Mouse (Mus musculus): ENCODE measurements around the gene Snrnp35.
"Not testable (repeated sequence)": the region's sequence is repeated elsewhere in the genome, so short reads cannot be mapped to it uniquely, and the experiment has no call there.

Snrnp35 gene

GRCm38 (mm10) chr5:124482966-124483654 is at the start of gene Snrnp35:
Gene Snrnp35, plus strand, starts transcription at chr5:124483134.
- DNase-seq (ENCODE audit: low spot score): peak; percentile 91

- no peak for DNase-seq (ENCODE audit: low spot score)
These were observed 44.7 kb upstream of the Snrnp35 start for GRCm38 (mm10) chr5:124438229-124438628.

GRCm38 (mm10) chr5:124438746-124439145 is 44.2 kb upstream of the Snrnp35 start:
- DNase-seq (ENCODE audit: low spot score): no peak

- DNase-seq (ENCODE audit: low spot score): peak; percentile 95
These were observed 43.4 kb upstream of the Snrnp35 start, which contains the start of gene Kmt5a for GRCm38 (mm10) chr5:124439447-124440093. Gene Kmt5a, plus strand, starts transcription at chr5:124439930.

GRCm38 (mm10) chr5:124440094-124440701 is 42.7 kb upstream of the Snrnp35 start:
- DNase-seq (ENCODE audit: low spot score): peak; percentile 61

- no peak for DNase-seq (ENCODE audit: low spot score)
These were observed 40.3 kb upstream of the Snrnp35 start for GRCm38 (mm10) chr5:124442628-124443027.

GRCm38 (mm10) chr5:124444208-124444607 is 38.7 kb upstream of the Snrnp35 start:
- no peak for DNase-seq (ENCODE audit: low spot score)

- DNase-seq (ENCODE audit: low spot score): peak; percentile 74
These were observed 38.0 kb upstream of the Snrnp35 start for GRCm38 (mm10) chr5:124444661-124445561.

GRCm38 (mm10) chr5:124445621-124446293 is 37.2 kb upstream of the Snrnp35 start:
- peak; percentile 50 for DNase-seq (ENCODE audit: low spot score)

GRCm38 (mm10) chr5:124446301-124446881 is 36.5 kb upstream of the Snrnp35 start:
- peak; percentile 80 for DNase-seq (ENCODE audit: low spot score)

- DNase-seq (ENCODE audit: low spot score): no peak
These were observed 33.4 kb upstream of the Snrnp35 start for GRCm38 (mm10) chr5:124449494-124449893.

- DNase-seq (ENCODE audit: low spot score): no peak
These were observed 32.9 kb upstream of the Snrnp35 start for GRCm38 (mm10) chr5:124450051-124450450.

GRCm38 (mm10) chr5:124450641-124451340 is 32.1 kb upstream of the Snrnp35 start:
- no peak for DNase-seq (ENCODE audit: low spot score)

- DNase-seq (ENCODE audit: low spot score): no peak
These were observed 30.3 kb upstream of the Snrnp35 start for GRCm38 (mm10) chr5:124452494-124453228.

- no peak for DNase-seq (ENCODE audit: low spot score)
These were observed 29.4 kb upstream of the Snrnp35 start for GRCm38 (mm10) chr5:124453339-124454081.

- DNase-seq (ENCODE audit: low spot score): peak; percentile 37
These were observed 28.9 kb upstream of the Snrnp35 start for GRCm38 (mm10) chr5:124454082-124454419.

- no peak for DNase-seq (ENCODE audit: low spot score)
These were observed 26.2 kb upstream of the Snrnp35 start for GRCm38 (mm10) chr5:124456762-124457161.

- not testable (repeated sequence) for DNase-seq (ENCODE audit: low spot score)
These were observed 22.0 kb upstream of the Snrnp35 start for GRCm38 (mm10) chr5:124460922-124461321.
